Mouse (Mus musculus) testis, postnatal 14 days (tissue): ENCODE measurements around the gene Tgfbrap1.

Source experiments
- DNase-seq: peaks from one replicate; pipeline ENCODE4 v3.0.0; 2021; ENCODE audit warnings: low spot score

The Tgfbrap1 gene

GRCm38 (mm10) chr1:43110556-43110955 is 12.1 kb upstream of the Tgfbrap1 start:
- DNase-seq: no peak

GRCm38 (mm10) chr1:43108729-43109128 is 10.3 kb upstream of the Tgfbrap1 start:
- no peak for DNase-seq

GRCm38 (mm10) chr1:43094206-43094605 is 4.2 kb downstream of the Tgfbrap1 start:
- DNase-seq: no peak

GRCm38 (mm10) chr1:43092056-43093015 is 6.1 kb downstream of the Tgfbrap1 start:
- DNase-seq: peak; percentile 67

- DNase-seq: peak; percentile 7
These were observed 7.0 kb downstream of the Tgfbrap1 start for GRCm38 (mm10) chr1:43091306-43092055.

- no peak for DNase-seq
These were observed 8.0 kb downstream of the Tgfbrap1 start for GRCm38 (mm10) chr1:43090418-43090817.

GRCm38 (mm10) chr1:43082946-43083345 is 15.5 kb downstream of the Tgfbrap1 start:
- DNase-seq: no peak

- no peak for DNase-seq
These were observed 20.3 kb downstream of the Tgfbrap1 start for GRCm38 (mm10) chr1:43078124-43078523.

- no peak for DNase-seq
These were observed 23.6 kb downstream of the Tgfbrap1 start for GRCm38 (mm10) chr1:43074791-43075190.

- DNase-seq: no peak
These were observed 25.9 kb downstream of the Tgfbrap1 start for GRCm38 (mm10) chr1:43072561-43072960.

- no peak for DNase-seq
These were observed 26.4 kb downstream of the Tgfbrap1 start for GRCm38 (mm10) chr1:43072028-43072427.

- DNase-seq: no peak
These were observed 27.7 kb downstream of the Tgfbrap1 start for GRCm38 (mm10) chr1:43070726-43071125.

- DNase-seq: no peak
These were observed 30.9 kb downstream of the Tgfbrap1 start for GRCm38 (mm10) chr1:43067551-43067950.

GRCm38 (mm10) chr1:43066573-43066972 is 31.9 kb downstream of the Tgfbrap1 start:
- no peak for DNase-seq

- no peak for DNase-seq
These were observed 32.7 kb downstream of the Tgfbrap1 start for GRCm38 (mm10) chr1:43065615-43066310.

GRCm38 (mm10) chr1:43051903-43052302 is 46.5 kb downstream of the Tgfbrap1 start:
- DNase-seq: no peak

GRCm38 (mm10) chr1:43047811-43048210 is 50.6 kb downstream of the Tgfbrap1 start:
- DNase-seq: no peak

GRCm38 (mm10) chr1:43046990-43047389 is 51.4 kb downstream of the Tgfbrap1 start:
- no peak for DNase-seq

GRCm38 (mm10) chr1:43045204-43045982 is 53.0 kb downstream of the Tgfbrap1 start:
- no peak for DNase-seq

GRCm38 (mm10) chr1:43042271-43042670 is 56.2 kb downstream of the Tgfbrap1 start:
- no peak for DNase-seq

GRCm38 (mm10) chr1:43036014-43036413 is 62.4 kb downstream of the Tgfbrap1 start:
- no peak for DNase-seq
